In the genomic region with DNA sequence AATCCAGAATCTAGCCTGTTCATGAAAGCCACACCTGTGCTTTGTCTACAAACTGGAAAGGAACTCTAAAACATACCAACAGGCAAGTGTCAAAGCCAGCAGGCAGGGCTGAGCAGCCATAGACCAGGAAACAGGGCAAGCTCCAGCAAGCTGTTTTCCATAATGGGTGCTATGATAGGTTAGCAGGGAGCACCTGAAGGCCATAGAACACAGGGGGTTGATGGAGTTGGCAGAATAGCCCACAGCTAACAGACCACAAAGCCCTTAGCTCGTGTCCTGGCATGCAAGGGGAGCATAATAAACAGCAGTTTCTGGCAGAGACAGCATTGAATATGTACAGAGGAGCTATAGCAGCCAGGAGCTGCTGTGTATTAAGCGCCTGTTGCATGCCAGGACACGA, we compare ENCODE assay signal across 19 mouse cellular contexts.
DNase-seq lines count a peak whose midpoint lies in the region; ATAC-seq and TF ChIP-seq lines count a peak whose summit lies in the region.
"Had no signal": no experiment of that assay in that cellular context is flagged by ENCODE, and none has a peak within 500 bp of the region (broad histone marks: within the 10 kb centered on the region; RNA-seq: fewer than 3 reads in every experiment).

No protein-coding gene starts in this region.

- 73% methylated on average over 3 of the region's 3 CpGs for WGBS in lung, embryonic 14.5 days
- 64% methylated on average over 3 of the region's 3 CpGs for WGBS in embryonic facial prominence, embryonic 14.5 days
- 66% methylated on average over 3 of the region's 3 CpGs for WGBS in stomach, embryonic 16.5 days
- 79% methylated on average over 3 of the region's 3 CpGs for WGBS in neural tube, embryonic 15.5 days

- no peaks in the 10 kb centered on the region for H3K9me3 ChIP-seq in lung, embryonic 14.5 days (ENCODE audit: low read depth, low read length)
- no peaks in the 10 kb centered on the region for H3K9me3 ChIP-seq in embryonic facial prominence, embryonic 14.5 days (ENCODE audit: control insufficient read depth, low read length)
- no peaks in the 10 kb centered on the region for H3K9me3 ChIP-seq in stomach, embryonic 16.5 days (replicated peaks; ENCODE audit: control insufficient read depth, low read length)
- H3K9me3 ChIP-seq in neural tube, embryonic 15.5 days (replicated peaks): no peaks in the 10 kb centered on the region
- H3K9me3 ChIP-seq: forebrain, embryonic 13.5 days; heart, embryonic 15.5 days; hindbrain, embryonic 10.5 days; hindbrain, embryonic 15.5 days had no signal

- no peaks in the 10 kb centered on the region for H3K4me1 ChIP-seq in lung, embryonic 14.5 days (ENCODE audit: insufficient read depth)
- H3K4me1 ChIP-seq in embryonic facial prominence, embryonic 14.5 days (ENCODE audit: control insufficient read depth, insufficient read depth, low read length): no peaks in the 10 kb centered on the region
- H3K4me1 ChIP-seq in stomach, embryonic 16.5 days (ENCODE audit: control insufficient read depth, insufficient read depth, low read length): no peaks in the 10 kb centered on the region
- no peaks in the 10 kb centered on the region for H3K4me1 ChIP-seq in neural tube, embryonic 15.5 days
- H3K4me1 ChIP-seq: forebrain, embryonic 13.5 days; heart, embryonic 15.5 days; hindbrain, embryonic 10.5 days; hindbrain, embryonic 15.5 days had no signal

- peak; percentile 38; the same call in 1 of the 2 replicates for ATAC-seq in lung, embryonic 14.5 days (ENCODE audit: insufficient read depth)
- peak; percentile 84 for ATAC-seq in embryonic facial prominence, embryonic 14.5 days (ENCODE audit: low read depth)
- ATAC-seq in stomach, embryonic 16.5 days (ENCODE audit: insufficient read depth, low FRiP score): peak; percentile 37
- no peak for ATAC-seq in neural tube, embryonic 15.5 days (ENCODE audit: low FRiP score)
- ATAC-seq: forebrain, embryonic 13.5 days; forebrain, postnatal 0 days had no signal

- H3K27me3 ChIP-seq in lung, embryonic 14.5 days (ENCODE audit: insufficient read depth, low read length): no peaks in the 10 kb centered on the region
- H3K27me3 ChIP-seq in embryonic facial prominence, embryonic 14.5 days (replicated peaks; ENCODE audit: control insufficient read depth, insufficient read depth, low read length): no peaks in the 10 kb centered on the region
- H3K27me3 ChIP-seq in stomach, embryonic 16.5 days (ENCODE audit: control insufficient read depth, insufficient read depth, low read length): no peaks in the 10 kb centered on the region
- H3K27me3 ChIP-seq in neural tube, embryonic 15.5 days (replicated peaks): no peaks in the 10 kb centered on the region
- H3K27me3 ChIP-seq: forebrain, embryonic 13.5 days; heart, embryonic 15.5 days; hindbrain, embryonic 15.5 days had no signal

- no peak overlapping the region for H3K4me3 ChIP-seq in lung, embryonic 14.5 days (ENCODE audit: low read depth, low read length)
- no peak overlapping the region for H3K4me3 ChIP-seq in embryonic facial prominence, embryonic 14.5 days (ENCODE audit: low read depth, low read length)
- H3K4me3 ChIP-seq in stomach, embryonic 16.5 days (replicated peaks; ENCODE audit: low read length): no peak overlapping the region
- no peak overlapping the region for H3K4me3 ChIP-seq in neural tube, embryonic 15.5 days (replicated peaks)
- H3K4me3 ChIP-seq: forebrain, embryonic 13.5 days; heart, embryonic 15.5 days; hindbrain, embryonic 10.5 days; hindbrain, embryonic 15.5 days had no signal

- no peak overlapping the region for H3K9ac ChIP-seq in lung, embryonic 14.5 days
- H3K9ac ChIP-seq in embryonic facial prominence, embryonic 14.5 days (ENCODE audit: low read depth, low read length): no peak overlapping the region
- H3K9ac ChIP-seq in stomach, embryonic 16.5 days (ENCODE audit: low read length): no peak overlapping the region
- no peak overlapping the region for H3K9ac ChIP-seq in neural tube, embryonic 15.5 days (replicated peaks)
- H3K9ac ChIP-seq: forebrain, embryonic 13.5 days; forebrain, postnatal 0 days; heart, embryonic 15.5 days; hindbrain, embryonic 15.5 days had no signal

- no peak for TF ChIP-seq CTCF in lung, embryonic 14.5 days (IDR thresholded peaks at IDR 0.05; ENCODE audit: low read depth)

- H3K27ac ChIP-seq in lung, embryonic 14.5 days (ENCODE audit: low read depth): no peak overlapping the region
- no peak overlapping the region for H3K27ac ChIP-seq in embryonic facial prominence, embryonic 14.5 days (replicated peaks; ENCODE audit: low read depth, low read length)
- H3K27ac ChIP-seq in stomach, embryonic 16.5 days (ENCODE audit: low read length): no peak overlapping the region
- no peak overlapping the region for H3K27ac ChIP-seq in neural tube, embryonic 15.5 days (replicated peaks)
- H3K27ac ChIP-seq: forebrain, embryonic 13.5 days; heart, embryonic 15.5 days; hindbrain, embryonic 10.5 days; hindbrain, embryonic 15.5 days had no signal

- no peaks in the 10 kb centered on the region for H3K36me3 ChIP-seq in lung, embryonic 14.5 days (ENCODE audit: insufficient read depth)
- H3K36me3 ChIP-seq in embryonic facial prominence, embryonic 14.5 days (ENCODE audit: control insufficient read depth, insufficient read depth, low read length): no peaks in the 10 kb centered on the region
- no peaks in the 10 kb centered on the region for H3K36me3 ChIP-seq in stomach, embryonic 16.5 days (ENCODE audit: control insufficient read depth, insufficient read depth, low read length)
- H3K36me3 ChIP-seq in neural tube, embryonic 15.5 days: no peaks in the 10 kb centered on the region
- H3K36me3 ChIP-seq: heart, embryonic 15.5 days; hindbrain, embryonic 10.5 days; hindbrain, embryonic 15.5 days had no signal

- DNase-seq in lung, embryonic 14.5 days: no peak
- DNase-seq in lung, postnatal 14 days: no peak
- peak; percentile 67 for DNase-seq in embryonic facial prominence, embryonic 14.5 days (ENCODE audit: low spot score)
- DNase-seq in fat pad, adult 2 months (ENCODE audit: extremely low read depth, low read depth, low spot score): peak; percentile 55
- no peak for DNase-seq in thymus, postnatal 14 days
- DNase-seq: adrenal gland, adult 8-10 months; adrenal gland, postnatal 36 days; cerebellum, adult 2 months; cerebellum, postnatal 10 days; forebrain, postnatal 0 days; gastrocnemius, postnatal 14 days; heart, postnatal 14 days had no signal

- H3K4me2 ChIP-seq in lung, embryonic 14.5 days: no peak overlapping the region
- no peak overlapping the region for H3K4me2 ChIP-seq in embryonic facial prominence, embryonic 14.5 days (ENCODE audit: low read depth, low read length)
- no peak overlapping the region for H3K4me2 ChIP-seq in stomach, embryonic 16.5 days (ENCODE audit: low read depth, low read length)
- H3K4me2 ChIP-seq in neural tube, embryonic 15.5 days: no peak overlapping the region
- H3K4me2 ChIP-seq: forebrain, embryonic 13.5 days; heart, embryonic 11.5 days; heart, embryonic 15.5 days; hindbrain, embryonic 15.5 days had no signal

Comparison
In these comparisons a context has a peak if more than half of its experiments do, and no peak if none do; other contexts are left out.
1. DNase-seq: peak in embryonic facial prominence, embryonic 14.5 days (single experiment) and fat pad, adult 2 months (single experiment); none in lung, embryonic 14.5 days (single experiment), lung, postnatal 14 days (single experiment) and thymus, postnatal 14 days (single experiment).